Mouse (Mus musculus) embryonic fibroblast, embryonic 13.5 days (primary cell): ENCODE measurements at regions not wholly inside any gene's neighbourhood (a gene's known extent, or its start where the extent isn't known, plus 50 kb on each side); places are given as distances from the start of the nearest gene placed in this dataset.

Experiments
- CTCF ChIP-seq: IDR thresholded peaks from 2 replicates; pipeline ENCODE4 v1.5.1; 2011; ENCODE audit warnings: mild to moderate bottlenecking, control low read depth, low read length, moderate library complexity, borderline replicate concordance; ENCODE audit not compliant: insufficient read depth
- POLR2A ChIP-seq: IDR thresholded peaks from 2 replicates; pipeline ENCODE4 v1.6.1; 2011; ENCODE audit warnings: low read depth, mild to moderate bottlenecking, control low read depth, low read length, moderate library complexity

GRCm38 (mm10) chrX:133372411-133372810 is 316.4 kb downstream of the Pcdh19 start:
- TF ChIP-seq CTCF (no peak), POLR2A (no peak)
